Mouse (Mus musculus): ENCODE results near the gene Bbs12. TPM values are rescaled to one million over a fixed set of nuclear protein-coding genes. Genes with fewer than 3 reads are reported as not detected.

Bbs12 gene
- polyA plus RNA-seq, 1 experiment from 2014 or later, result 7.0 TPM

GRCm38 (mm10) chr3:37313371-37313770 lies 1.0 kb downstream of the Bbs12 start:
- Histone ChIP-seq H3K27me3 (ENCODE audit: control insufficient read depth, insufficient read depth, low read length) (no peaks in the 10 kb centered on the region), H3K9me3 (ENCODE audit: control insufficient read depth, low read length) (no peaks in the 10 kb centered on the region), H3K4me1 (ENCODE audit: control insufficient read depth, insufficient read depth, low read length) (no peaks in the 10 kb centered on the region), H3K9ac (replicated peaks; ENCODE audit: low read length) (no peak overlapping the region), H3K4me3 (replicated peaks; ENCODE audit: low read depth, low read length) (no peak overlapping the region), H3K4me2 (ENCODE audit: low read length) (peak overlapping the region; percentile 67), H3K27ac (replicated peaks; ENCODE audit: low read depth, low read length) (no peak overlapping the region), H3K36me3 (ENCODE audit: control insufficient read depth, insufficient read depth, low read length) (no peaks in the 10 kb centered on the region)
- ATAC-seq (ENCODE audit: low FRiP score, low TSS enrichment) (no peak), DNase-seq (no peak)
- WGBS, result 28% methylated on average over 1 of the region's 1 CpGs

- Histone ChIP-seq H3K4me2 (ENCODE audit: low read length) (no peak overlapping the region), H3K4me3 (replicated peaks; ENCODE audit: low read depth, low read length) (no peak overlapping the region), H3K27me3 (ENCODE audit: control insufficient read depth, insufficient read depth, low read length) (no peaks in the 10 kb centered on the region), H3K4me1 (ENCODE audit: control insufficient read depth, insufficient read depth, low read length) (no peaks in the 10 kb centered on the region), H3K9ac (replicated peaks; ENCODE audit: low read length) (no peak overlapping the region), H3K9me3 (ENCODE audit: control insufficient read depth, low read length) (no peaks in the 10 kb centered on the region), H3K27ac (replicated peaks; ENCODE audit: low read depth, low read length) (no peak overlapping the region), H3K36me3 (ENCODE audit: control insufficient read depth, insufficient read depth, low read length) (no peaks in the 10 kb centered on the region)
- WGBS, result 100% methylated on average over 1 of the region's 1 CpGs
- no peak for DNase-seq
- ATAC-seq (ENCODE audit: low FRiP score, low TSS enrichment), result no peak
These were observed 3.9 kb downstream of the Bbs12 start for GRCm38 (mm10) chr3:37316233-37316632.

- 50% methylated on average over 3 of the region's 3 CpGs for WGBS
- DNase-seq, result peak; percentile 51
- no peaks in the 10 kb centered on the region for H3K4me1 ChIP-seq (ENCODE audit: control insufficient read depth, insufficient read depth, low read length)
- H3K4me2 ChIP-seq (ENCODE audit: low read length), result no peak overlapping the region
- no peak for ATAC-seq (ENCODE audit: low FRiP score, low TSS enrichment)
- H3K36me3 ChIP-seq (ENCODE audit: control insufficient read depth, insufficient read depth, low read length), result no peaks in the 10 kb centered on the region
- no peaks in the 10 kb centered on the region for H3K27me3 ChIP-seq (ENCODE audit: control insufficient read depth, insufficient read depth, low read length)
- no peak overlapping the region for H3K27ac ChIP-seq (replicated peaks; ENCODE audit: low read depth, low read length)
- no peak overlapping the region for H3K4me3 ChIP-seq (replicated peaks; ENCODE audit: low read depth, low read length)
- H3K9me3 ChIP-seq (ENCODE audit: control insufficient read depth, low read length), result no peaks in the 10 kb centered on the region
- no peak overlapping the region for H3K9ac ChIP-seq (replicated peaks; ENCODE audit: low read length)
These were observed 12.0 kb downstream of the Bbs12 start for GRCm38 (mm10) chr3:37324310-37324709.

- Histone ChIP-seq H3K9ac (replicated peaks; ENCODE audit: low read length) (no peak overlapping the region), H3K4me3 (replicated peaks; ENCODE audit: low read depth, low read length) (no peak overlapping the region), H3K27ac (replicated peaks; ENCODE audit: low read depth, low read length) (no peak overlapping the region), H3K27me3 (ENCODE audit: control insufficient read depth, insufficient read depth, low read length) (no peaks in the 10 kb centered on the region), H3K4me2 (ENCODE audit: low read length) (no peak overlapping the region), H3K4me1 (ENCODE audit: control insufficient read depth, insufficient read depth, low read length) (no peaks in the 10 kb centered on the region), H3K36me3 (ENCODE audit: control insufficient read depth, insufficient read depth, low read length) (no peaks in the 10 kb centered on the region), H3K9me3 (ENCODE audit: control insufficient read depth, low read length) (no peaks in the 10 kb centered on the region)
- WGBS, result 91% methylated on average over 5 of the region's 5 CpGs
- no peak for ATAC-seq (ENCODE audit: low FRiP score, low TSS enrichment)
- no peak for DNase-seq
These were observed 13.2 kb downstream of the Bbs12 start for GRCm38 (mm10) chr3:37325317-37326112.

- Histone ChIP-seq H3K27me3 (ENCODE audit: control insufficient read depth, insufficient read depth, low read length) (no peaks in the 10 kb centered on the region), H3K4me1 (ENCODE audit: control insufficient read depth, insufficient read depth, low read length) (no peaks in the 10 kb centered on the region), H3K36me3 (ENCODE audit: control insufficient read depth, insufficient read depth, low read length) (no peaks in the 10 kb centered on the region)
These were observed 14.3 kb downstream of the Bbs12 start for GRCm38 (mm10) chr3:37326627-37327026.

GRCm38 (mm10) chr3:37328489-37328888 lies 16.1 kb downstream of the Bbs12 start:
- H3K9me3 ChIP-seq (ENCODE audit: control insufficient read depth, low read length), result no peaks in the 10 kb centered on the region
- no peak overlapping the region for H3K4me3 ChIP-seq (replicated peaks; ENCODE audit: low read depth, low read length)
- 89% methylated on average over 2 of the region's 2 CpGs for WGBS
- no peaks in the 10 kb centered on the region for H3K36me3 ChIP-seq (ENCODE audit: control insufficient read depth, insufficient read depth, low read length)
- ATAC-seq (ENCODE audit: low FRiP score, low TSS enrichment), result no peak
- no peak for DNase-seq
- H3K4me2 ChIP-seq (ENCODE audit: low read length), result no peak overlapping the region
- H3K4me1 ChIP-seq (ENCODE audit: control insufficient read depth, insufficient read depth, low read length), result no peaks in the 10 kb centered on the region
- no peak overlapping the region for H3K9ac ChIP-seq (replicated peaks; ENCODE audit: low read length)
- H3K27me3 ChIP-seq (ENCODE audit: control insufficient read depth, insufficient read depth, low read length), result no peaks in the 10 kb centered on the region
- H3K27ac ChIP-seq (replicated peaks; ENCODE audit: low read depth, low read length), result no peak overlapping the region

More at GRCm38 (mm10) chr3:37326627-37327026, 14.3 kb downstream of the Bbs12 start:
- Histone ChIP-seq H3K4me3 (replicated peaks; ENCODE audit: low read depth, low read length) (no peak overlapping the region), H3K4me2 (ENCODE audit: low read length) (no peak overlapping the region), H3K27ac (replicated peaks; ENCODE audit: low read depth, low read length) (no peak overlapping the region), H3K9me3 (ENCODE audit: control insufficient read depth, low read length) (no peaks in the 10 kb centered on the region), H3K9ac (replicated peaks; ENCODE audit: low read length) (no peak overlapping the region)
- 93% methylated on average over 3 of the region's 3 CpGs for WGBS
- no peak for ATAC-seq (ENCODE audit: low FRiP score, low TSS enrichment)
- no peak for DNase-seq

- Histone ChIP-seq H3K9ac (replicated peaks; ENCODE audit: low read length) (no peak overlapping the region), H3K36me3 (ENCODE audit: control insufficient read depth, insufficient read depth, low read length) (no peaks in the 10 kb centered on the region), H3K4me1 (ENCODE audit: control insufficient read depth, insufficient read depth, low read length) (no peaks in the 10 kb centered on the region), H3K4me2 (ENCODE audit: low read length) (no peak overlapping the region), H3K27me3 (ENCODE audit: control insufficient read depth, insufficient read depth, low read length) (no peaks in the 10 kb centered on the region), H3K4me3 (replicated peaks; ENCODE audit: low read depth, low read length) (no peak overlapping the region), H3K27ac (replicated peaks; ENCODE audit: low read depth, low read length) (no peak overlapping the region), H3K9me3 (ENCODE audit: control insufficient read depth, low read length) (no peaks in the 10 kb centered on the region)
- 88% methylated on average over 1 of the region's 1 CpGs for WGBS
- DNase-seq (no peak), ATAC-seq (ENCODE audit: low FRiP score, low TSS enrichment) (no peak)
These were observed 17.6 kb downstream of the Bbs12 start for GRCm38 (mm10) chr3:37329963-37330362.

GRCm38 (mm10) chr3:37331999-37332449 lies 19.7 kb downstream of the Bbs12 start:
- H3K36me3 ChIP-seq (ENCODE audit: control insufficient read depth, insufficient read depth, low read length), result no peaks in the 10 kb centered on the region
- H3K27ac ChIP-seq (replicated peaks; ENCODE audit: low read depth, low read length), result no peak overlapping the region
- DNase-seq, result no peak
- H3K4me1 ChIP-seq (ENCODE audit: control insufficient read depth, insufficient read depth, low read length), result no peaks in the 10 kb centered on the region
- H3K27me3 ChIP-seq (ENCODE audit: control insufficient read depth, insufficient read depth, low read length), result no peaks in the 10 kb centered on the region
- 68% methylated on average over 6 of the region's 6 CpGs for WGBS
- no peak overlapping the region for H3K4me2 ChIP-seq (ENCODE audit: low read length)
- H3K4me3 ChIP-seq (replicated peaks; ENCODE audit: low read depth, low read length), result no peak overlapping the region
- ATAC-seq (ENCODE audit: low FRiP score, low TSS enrichment), result no peak
- H3K9ac ChIP-seq (replicated peaks; ENCODE audit: low read length), result no peak overlapping the region
- H3K9me3 ChIP-seq (ENCODE audit: control insufficient read depth, low read length), result no peaks in the 10 kb centered on the region

GRCm38 (mm10) chr3:37334053-37334452 lies 21.7 kb downstream of the Bbs12 start:
- H3K4me1 ChIP-seq (ENCODE audit: control insufficient read depth, insufficient read depth, low read length), result no peaks in the 10 kb centered on the region
- H3K9ac ChIP-seq (replicated peaks; ENCODE audit: low read length), result no peak overlapping the region
- H3K27ac ChIP-seq (replicated peaks; ENCODE audit: low read depth, low read length), result no peak overlapping the region
- no peaks in the 10 kb centered on the region for H3K27me3 ChIP-seq (ENCODE audit: control insufficient read depth, insufficient read depth, low read length)
- ATAC-seq (ENCODE audit: low FRiP score, low TSS enrichment), result no peak
- no peak for DNase-seq
- H3K4me3 ChIP-seq (replicated peaks; ENCODE audit: low read depth, low read length), result no peak overlapping the region
- 90% methylated on average over 4 of the region's 4 CpGs for WGBS
- no peak overlapping the region for H3K4me2 ChIP-seq (ENCODE audit: low read length)
- no peaks in the 10 kb centered on the region for H3K36me3 ChIP-seq (ENCODE audit: control insufficient read depth, insufficient read depth, low read length)
- no peaks in the 10 kb centered on the region for H3K9me3 ChIP-seq (ENCODE audit: control insufficient read depth, low read length)

Measured in midbrain, embryonic 14.5 days (tissue).